Mouse (Mus musculus) c-Kit-positive CD71-positive TER-119-positive erythroid progenitor cells, embryonic 14.5 days (primary cell): Measurements from ENCODE around the gene Npr3.

Experiments
- DNase-seq: peaks from one replicate; pipeline ENCODE4 v3.0.0-alpha.2; 2013; ENCODE audit warnings: low spot score

The Npr3 gene

DNA sequence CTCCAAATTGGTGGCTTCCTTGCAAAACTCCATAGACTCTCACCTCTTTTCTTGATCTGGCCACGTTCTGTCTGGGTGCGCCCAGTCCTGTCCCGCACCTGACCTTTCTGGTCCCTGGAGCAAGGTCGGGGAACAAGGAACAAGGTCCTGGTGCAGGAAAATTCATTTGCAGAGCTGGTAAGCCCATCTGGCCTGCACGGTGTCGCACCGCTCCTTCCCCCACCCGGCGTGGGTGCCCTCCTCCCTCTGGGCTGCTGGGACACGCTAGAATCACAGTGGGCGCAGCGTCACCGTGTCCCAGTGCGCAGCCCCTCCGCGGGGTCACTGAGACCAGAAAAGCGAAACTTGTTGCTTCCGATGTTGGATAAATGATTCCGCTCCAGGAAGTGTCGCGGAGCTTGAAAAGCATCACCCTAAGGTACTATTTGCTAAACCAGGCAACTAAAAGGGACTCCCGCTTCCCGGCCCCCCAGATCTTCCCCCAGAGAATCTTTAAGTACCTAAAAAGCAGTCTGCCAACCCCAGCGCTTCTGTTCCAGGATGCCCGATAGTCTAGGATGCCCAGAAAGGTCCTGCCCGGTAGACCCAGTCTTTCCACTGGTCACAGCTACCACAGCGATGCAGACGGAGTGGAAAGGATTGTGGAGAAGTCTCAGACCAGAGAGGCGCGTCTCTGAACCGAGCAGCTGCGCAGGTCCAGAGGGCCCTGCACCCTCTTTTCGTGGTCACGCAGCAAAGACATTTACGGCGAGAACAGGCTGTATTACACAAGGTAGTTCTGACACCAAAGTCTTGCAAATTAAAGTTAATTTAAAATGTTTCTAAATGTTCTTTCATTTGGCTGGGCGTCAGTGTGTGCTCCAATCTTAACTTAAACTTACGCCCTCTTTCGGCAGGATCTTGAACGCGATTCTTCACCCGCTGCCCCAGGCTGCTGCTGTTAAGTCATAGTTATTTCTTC is at the start of gene Npr3:
Npr3 (minus strand) TSS at position 717 of the 961 bp plus-strand sequence.
- no peak for DNase-seq

DNA sequence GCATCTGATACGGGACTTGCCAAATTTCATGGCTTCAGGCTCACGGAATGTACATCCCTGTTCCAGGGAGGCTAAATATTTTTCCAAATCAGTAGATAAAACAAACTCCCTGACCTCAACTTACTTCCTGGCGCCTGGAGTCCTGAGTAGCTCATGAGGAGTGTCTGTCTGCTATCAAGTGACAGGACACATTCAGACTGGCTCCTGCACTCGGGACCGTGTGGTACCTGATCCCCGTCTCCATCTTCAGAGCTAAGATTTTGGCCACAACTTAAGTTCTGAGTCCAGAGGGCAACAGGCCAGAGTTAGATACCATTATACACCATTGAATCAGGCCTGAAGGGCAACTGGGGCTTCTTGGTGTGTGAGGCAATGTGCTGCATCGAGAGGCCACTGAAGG is 49.0 kb upstream of the Npr3 start:
- no peak for DNase-seq

DNA sequence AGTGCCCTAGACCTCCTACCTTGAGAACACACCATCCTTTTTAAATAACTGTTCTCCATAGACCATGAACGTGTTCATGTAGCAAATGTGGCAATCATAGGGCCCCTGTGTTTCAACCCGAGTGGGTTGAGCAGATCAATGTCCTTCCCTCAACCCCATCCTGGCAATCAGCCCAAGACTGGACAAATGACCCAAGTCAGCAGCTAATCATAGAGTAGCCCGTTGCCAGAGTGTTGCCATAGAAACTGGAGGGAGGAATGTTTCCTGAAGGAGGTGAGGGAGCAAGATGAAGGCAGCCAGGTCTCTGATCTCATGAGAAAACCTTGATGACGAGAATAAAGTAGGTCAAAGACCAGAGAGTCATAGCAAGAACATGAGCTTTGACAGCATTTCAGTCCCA is 47.1 kb upstream of the Npr3 start:
- DNase-seq = no peak

DNA sequence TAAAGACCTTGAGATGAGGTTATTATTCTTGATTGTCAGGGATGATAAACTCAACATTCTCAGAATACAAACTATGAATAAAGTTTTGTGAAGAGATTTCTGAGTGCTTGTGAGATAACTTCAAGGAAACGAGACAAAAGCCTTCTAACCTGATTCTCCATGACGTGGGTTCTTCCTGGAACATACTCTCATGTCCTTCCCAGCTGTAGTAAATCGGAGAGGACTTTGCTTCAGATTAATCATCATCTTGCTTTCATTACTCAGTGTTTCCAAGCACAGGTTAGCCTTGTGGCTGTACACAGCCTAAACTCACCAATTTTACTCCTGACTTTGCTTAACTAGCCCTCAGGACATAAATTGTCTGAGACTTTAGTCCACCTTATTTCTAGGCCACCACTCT is 45.1 kb upstream of the Npr3 start:
- DNase-seq = no peak

DNA sequence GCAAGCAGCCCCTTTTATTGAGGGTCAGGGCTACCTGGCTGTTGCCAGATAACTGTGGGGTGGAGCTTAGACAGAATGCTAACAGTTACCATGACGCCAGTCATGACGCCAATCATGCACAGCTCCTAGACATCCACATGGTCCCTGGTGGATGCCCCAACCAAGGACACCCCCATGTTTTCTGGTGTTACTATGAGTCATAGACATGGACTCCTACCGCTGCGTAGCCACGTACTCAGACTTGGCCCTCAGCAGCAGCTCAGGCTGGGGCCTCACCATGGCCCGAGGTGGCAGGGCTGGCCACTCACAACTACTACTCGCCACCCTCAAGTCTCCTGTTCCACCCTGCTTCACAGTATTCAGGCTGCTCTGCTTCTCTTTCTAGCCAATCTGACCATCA is 44.1 kb upstream of the Npr3 start:
- DNase-seq = no peak

DNA sequence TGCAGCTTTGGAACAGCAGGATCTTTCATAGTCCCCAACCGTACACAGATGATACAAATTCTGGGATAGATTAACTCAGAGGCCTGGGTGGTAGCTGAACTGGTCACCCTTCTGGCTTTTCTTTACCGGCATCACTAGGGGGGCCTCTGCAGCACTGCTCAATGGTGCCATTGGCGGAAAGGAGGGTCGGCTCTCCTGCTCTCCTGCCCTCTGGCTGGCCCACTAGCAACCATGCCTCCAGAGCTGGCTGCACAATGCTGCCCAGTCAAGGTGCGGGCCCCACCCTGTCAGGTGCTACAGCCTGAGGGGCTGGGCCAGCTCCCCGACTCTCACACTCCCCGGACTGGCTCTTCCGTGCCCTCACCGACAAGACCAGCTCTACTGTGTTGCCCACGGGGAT is 43.1 kb upstream of the Npr3 start:
- no peak for DNase-seq

DNA sequence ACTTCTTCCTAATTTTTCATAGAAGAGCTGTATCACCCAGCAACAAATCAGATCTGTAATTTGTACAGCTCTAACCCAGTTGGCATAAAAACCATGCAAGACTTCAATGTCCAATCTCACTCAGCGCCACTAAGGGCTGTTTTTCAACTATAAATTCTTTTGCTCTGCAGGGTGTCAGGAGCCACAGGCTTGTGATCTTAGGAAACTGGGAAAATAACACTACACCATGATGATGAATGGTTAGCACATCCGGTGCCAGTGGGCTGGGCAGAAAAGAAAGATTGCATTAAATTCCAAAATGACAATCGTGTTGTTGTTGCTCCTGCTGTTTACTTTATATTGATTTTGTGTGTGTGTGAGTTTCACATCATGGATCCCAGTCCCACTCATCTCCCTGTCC is 42.4 kb upstream of the Npr3 start:
- DNase-seq = no peak

DNA sequence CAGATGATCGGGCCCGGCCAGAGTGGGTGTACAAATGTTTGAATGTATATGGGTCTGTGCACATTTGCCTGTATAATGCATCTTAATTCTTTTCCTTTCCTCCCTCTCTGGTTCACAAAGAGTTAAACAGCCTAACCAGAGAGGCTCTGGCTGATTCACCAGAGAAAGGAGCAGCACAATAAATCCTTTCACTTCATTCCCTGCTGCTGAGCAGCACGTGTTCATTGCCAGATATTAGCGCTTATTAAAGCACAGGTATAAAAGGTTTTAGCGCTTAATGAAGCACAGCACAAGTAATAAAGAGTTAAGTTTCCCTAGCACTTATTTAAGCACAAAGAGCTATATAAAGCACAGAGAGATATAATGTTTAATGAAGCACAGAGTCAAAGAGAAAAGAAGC is 33.8 kb upstream of the Npr3 start:
- no peak for DNase-seq

DNA sequence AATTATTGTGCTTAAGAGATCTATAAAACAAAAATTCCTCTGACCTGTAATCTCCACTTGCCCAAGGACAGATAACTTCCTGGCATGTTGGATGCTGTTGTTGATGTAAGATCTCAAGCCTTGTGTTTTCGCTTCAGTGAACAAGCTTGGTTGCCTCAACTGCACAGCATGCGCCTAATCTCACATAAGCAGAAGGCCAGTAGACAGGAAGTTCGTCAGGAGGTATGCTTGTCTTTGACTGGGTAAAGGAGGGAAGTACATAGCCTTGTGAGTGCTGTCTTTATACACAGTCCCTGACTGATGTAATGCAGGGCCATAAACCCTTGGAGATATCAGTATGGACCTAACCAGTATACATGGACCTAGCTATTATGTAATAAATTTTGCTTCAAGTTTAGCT is 20.7 kb upstream of the Npr3 start:
- DNase-seq = no peak

DNA sequence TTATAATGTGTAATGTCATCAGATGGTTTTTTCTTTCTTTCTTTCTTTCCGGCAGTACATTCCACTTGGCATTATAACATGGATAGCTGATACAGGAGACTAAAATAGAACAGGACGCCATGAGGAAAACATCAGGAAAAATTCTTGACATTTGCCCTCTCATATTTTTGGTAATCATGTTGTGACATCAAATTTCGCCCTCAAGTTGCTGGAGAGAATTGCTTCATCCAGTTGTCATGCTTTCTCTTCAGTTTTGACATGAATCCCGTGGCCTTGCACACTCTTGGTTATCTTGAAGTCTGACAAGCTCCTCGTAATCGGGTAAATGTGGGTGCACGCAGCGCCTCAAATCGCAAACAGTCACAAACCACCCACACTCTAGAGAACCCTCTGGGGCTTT is 7.0 kb upstream of the Npr3 start:
- DNase-seq = no peak

DNA sequence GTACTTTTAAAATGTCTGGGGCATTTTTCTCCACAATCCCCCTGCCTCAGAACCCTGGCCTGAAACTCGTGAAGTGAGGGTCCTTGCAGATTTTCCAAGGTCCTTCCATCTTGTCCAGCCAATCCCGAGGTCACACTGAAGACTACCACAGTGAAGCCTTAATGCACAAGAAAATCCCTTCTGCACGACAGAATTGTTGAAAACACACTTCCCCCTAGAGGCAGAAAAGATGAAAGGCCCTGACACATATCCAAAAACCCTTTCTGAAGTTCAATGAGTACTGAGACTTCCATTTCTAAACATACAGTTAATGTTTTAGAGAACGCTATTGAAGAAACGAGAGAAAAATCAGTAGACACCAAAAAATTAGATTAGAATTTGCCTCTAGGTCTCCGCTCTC is 2.8 kb upstream of the Npr3 start:
- no peak for DNase-seq

DNA sequence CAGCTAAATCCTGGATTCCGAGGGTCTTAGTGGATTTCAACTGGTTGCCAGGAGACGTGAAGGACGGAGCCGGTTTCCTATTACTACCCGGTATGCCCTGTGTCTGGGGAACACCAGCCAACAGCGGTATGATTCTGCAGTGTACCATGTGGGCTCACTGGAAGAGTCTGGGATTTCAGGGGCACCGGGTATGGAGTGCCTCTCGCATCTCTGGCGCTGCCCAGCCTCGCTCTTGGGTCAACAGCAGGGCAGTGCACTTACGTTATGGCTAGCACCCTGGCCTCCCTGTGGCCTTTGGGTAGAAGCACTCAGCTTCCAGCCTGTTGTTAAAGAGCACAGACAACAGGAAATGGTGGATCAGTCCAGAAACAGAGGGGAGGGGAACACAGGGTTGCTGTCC is 1.1 kb upstream of the Npr3 start:
- DNase-seq = no peak

DNA sequence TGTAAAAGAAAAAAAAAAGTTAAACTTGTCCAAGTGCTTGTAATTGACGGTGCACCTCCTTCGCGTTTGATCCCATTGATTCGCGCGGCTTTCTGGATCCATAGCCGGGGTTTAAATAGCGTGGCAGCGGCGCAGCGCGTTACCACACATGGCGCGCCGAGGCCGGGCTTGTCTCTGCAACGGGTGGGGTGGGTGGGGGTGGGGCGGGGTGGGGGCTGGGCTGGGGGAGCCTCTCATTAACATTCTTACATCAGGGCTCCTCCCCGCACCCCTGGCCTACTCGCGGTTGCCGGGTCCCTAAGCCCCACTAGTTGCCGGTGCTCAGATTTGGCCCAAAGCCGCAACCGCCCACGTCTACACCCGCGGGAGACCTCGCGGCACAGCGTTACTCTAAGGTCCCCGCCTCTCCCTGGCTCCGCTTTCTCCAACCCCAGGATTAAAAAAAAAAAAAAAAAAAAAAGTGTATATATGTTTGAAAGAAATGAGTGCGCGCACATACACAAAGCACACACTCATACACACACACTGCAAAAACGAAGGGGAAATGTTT is 991 bp downstream of the Npr3 start:
- DNase-seq = no peak

DNA sequence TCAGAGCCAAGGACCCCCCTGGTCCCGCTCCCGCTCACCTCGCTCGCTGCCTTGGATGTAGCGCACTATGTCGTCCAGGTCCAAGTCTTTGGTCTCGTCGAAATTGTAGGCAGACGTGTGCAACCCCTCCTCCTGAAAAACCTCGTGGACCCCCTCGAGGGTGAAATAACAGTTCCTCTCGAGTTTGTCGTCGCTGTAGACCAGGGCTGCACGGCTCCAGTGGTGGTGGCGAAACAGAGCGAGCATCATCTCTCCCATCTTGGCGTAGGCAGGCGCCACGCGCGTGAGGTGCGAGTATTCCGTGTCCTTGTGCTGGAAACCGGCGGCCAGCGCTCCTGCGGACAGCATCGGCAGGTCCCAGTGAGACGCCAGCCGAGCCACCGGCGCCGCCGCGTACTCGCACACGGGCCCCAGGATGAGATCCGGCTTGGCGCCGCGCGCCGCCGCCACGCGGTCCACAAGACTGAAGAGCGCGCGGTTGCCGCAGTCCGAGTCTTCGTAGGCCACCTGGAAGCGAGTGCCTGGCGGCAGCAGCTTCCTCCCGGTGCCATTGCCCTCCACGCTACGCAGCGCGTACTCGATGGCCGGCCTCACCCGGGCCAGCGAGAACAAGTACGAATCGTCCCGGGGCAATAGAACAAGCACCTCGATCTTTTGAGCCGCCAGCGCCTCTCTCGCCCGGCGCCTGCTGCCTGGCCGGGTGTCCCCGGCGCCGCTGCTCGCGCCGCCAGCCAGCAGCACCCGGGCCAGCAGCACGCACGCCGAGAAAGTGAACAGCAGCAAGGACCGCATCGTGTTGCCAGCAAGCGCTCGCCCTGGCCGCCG is 2.0 kb downstream of the Npr3 start:
- no peak for DNase-seq

DNA sequence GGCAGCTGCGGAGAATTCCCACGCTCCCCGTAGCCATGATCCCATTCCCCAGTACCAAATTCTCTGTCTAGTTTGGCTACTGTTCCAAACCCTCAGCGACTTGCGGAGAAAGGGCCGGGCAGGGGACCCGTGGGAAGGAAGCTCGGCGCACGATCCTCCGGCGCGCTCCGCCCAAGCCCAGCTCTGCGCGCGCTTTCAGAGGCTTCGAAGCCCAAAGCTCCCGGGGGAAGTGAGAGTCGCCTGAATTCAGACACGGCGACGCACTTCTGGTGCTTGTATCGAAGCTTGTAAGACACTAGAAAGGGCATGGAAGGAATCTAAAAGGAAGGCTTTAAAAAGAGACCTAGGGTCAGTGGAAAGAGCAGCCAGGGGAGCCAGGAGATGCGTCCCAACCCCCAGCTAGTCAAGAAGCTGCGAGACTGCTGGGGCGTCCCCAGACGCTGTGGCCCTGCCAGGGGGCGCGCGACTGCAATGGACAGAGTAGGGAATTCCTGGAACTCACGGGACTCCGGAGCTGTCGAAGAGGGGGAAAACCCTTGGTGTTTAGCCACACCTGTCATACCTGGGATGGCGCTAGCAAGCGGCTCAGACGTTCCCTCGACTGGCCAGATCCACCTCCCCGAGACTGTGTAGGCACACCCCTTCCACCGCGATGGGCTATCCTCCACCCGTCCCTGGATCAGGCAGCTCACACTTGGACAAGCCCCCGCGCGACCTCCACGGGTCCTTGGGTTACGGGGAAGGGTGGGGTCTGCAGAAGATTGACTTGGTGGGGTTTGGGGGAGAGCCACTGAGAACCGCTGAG is 2.8 kb downstream of the Npr3 start:
- no peak for DNase-seq

DNA sequence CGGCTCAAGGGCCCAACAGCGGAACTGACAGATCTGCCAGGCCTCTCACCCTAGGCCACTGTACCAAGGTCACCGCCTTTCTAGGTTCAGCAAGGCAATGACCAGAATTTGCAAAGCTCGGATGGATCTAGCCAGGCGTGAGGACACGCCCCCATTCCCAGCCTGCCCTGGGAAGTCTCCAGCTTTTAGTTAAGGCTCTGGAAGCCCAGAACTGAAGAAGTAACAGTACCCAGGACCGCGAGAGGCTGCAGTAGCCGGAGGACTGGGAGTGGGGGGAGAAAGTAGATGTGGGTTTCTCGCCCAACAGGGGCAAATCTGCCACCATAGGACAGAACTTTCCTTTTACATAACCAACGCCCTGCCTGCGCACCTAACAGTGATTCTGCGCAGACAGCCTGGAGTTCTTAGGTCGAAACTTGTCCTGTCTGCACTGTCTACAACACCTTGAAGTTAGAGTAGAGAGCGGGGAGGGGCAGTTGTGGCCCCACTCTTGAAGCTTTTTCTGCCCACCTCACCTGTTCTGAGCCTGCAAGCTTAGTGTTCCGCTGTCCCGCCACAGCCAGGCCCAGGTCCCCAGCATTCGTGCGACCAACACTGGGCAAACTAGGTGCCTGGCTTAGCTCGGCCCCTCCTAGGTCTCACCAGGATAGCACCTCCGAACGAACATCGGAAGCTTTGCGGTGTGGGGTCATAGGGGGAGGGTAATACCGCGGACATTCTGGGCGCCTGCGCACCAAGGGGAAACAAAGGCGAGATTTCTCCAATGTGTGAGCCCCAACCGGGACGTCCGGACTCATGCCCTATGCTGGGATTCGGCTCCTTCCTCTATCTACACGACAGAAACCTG is 3.7 kb downstream of the Npr3 start:
- no peak for DNase-seq

DNA sequence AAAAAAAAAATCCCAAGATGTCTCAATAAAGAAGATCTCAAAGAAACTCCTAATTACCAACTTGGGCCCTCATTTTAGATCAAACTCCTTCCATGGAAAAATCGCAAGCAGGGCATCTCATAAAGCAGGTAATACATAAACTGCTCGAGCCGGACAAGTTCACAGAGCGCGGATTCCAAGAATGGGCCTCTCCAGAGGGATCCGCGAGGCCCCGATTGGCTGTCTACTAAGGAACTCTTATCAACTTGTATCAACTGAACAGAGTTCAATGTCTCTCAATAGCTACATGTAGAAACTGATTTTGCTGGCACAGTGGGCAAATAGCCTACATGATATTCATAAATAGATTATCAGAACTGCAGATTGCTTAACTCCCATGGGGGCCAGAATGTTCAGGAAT is 9.5 kb downstream of the Npr3 start:
- DNase-seq = no peak

DNA sequence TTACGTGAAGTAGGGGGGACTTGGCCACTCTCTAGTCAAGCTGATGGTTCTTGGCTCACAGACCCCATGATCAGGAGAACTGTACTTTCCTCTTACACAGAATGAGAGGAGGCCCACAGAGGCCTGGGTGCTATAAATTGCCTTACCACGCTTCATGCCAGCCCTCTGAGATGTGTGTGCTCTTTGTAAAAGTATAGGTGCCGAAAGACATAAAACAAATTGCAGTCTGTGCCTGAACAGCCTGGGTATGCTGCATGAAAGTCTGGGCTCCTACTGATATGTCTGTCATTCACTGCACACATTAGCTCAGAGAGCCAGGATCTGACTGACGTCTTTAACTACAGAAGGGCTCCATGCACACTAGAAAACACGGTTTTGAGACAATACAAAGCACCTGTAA is 9.9 kb downstream of the Npr3 start:
- no peak for DNase-seq

DNA sequence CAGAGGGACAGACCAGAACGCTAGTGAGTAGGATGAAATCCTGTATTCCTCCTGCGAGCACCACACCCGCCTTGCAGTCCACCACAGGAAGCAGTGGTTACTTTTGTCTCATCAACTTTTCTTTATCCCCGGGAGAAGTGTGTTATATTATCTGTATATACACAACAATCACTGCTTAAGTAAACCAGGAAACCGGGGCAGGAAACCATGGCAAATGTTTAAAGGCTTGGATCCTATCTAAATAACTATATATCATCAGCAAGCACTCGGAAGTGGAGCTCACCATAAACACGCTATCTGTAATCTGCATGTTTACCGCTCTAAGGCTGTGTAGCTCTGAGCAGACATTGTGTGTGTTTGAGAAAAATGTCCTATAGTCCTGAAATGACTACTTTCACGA is 13.1 kb downstream of the Npr3 start:
- no peak for DNase-seq

DNA sequence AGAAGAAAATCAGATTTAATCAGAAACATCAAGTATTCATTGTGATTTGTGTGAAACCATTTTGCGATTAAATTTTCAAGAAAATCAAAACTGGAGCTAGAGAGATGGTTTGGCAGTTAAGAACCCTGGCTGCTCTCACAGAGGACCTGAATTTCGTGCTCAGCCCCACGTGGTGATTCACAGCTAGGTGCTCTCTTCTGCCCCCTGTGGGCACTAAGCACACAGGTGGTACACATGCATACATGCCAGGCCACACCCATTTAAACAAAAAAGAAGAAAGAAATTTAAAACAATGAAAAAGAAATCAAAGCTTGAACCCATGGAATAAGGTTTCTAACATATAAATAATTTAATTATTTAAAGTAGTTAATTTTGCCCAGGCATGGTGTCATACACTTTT is 15.7 kb downstream of the Npr3 start:
- no peak for DNase-seq

DNA sequence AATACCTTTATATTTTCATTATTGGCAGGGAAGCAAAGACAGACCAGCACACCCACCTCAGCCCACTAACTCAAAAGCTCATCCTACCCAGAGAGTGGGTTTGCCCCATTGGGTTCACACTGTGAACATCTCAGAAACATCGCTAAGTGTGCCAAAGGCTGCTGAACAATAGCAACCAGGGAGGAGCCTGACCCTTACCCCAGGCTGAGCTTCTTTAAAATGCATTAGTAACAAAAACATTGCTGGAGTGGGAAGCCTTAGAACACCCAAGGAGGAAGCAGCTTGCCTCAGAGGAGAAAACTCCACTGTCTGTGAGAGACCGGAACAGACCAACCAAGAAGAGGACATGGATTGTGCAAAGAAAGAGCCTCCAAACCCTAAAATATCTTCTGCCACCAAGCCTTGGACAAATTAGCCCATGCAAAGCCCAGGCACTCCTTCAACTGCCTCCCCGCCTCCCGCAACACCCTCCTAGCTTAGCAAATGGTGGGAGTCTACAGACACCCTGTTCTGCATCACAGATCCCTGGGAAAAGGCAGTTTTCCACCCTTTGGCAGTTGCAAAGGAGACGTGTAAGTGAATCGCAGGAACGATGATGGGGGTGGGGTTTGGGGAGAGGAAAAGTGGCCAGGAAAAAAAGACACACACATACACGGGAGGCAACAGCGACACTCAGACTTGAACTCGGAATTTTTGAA is 24.4 kb downstream of the Npr3 start:
- no peak for DNase-seq
